Mouse (Mus musculus) lung, postnatal 0 days (tissue): ENCODE data around the gene Lpp.
A peak's percentile ranks its signal among the peaks of the same experiment; 100 is the strongest.

Experiments used
- CTCF ChIP-seq: IDR thresholded peaks from 2 replicates; pipeline ENCODE4 v1.5.1; 2016; ENCODE audit warnings: antibody characterized with exemption, mild to moderate bottlenecking
- EP300 ChIP-seq: IDR thresholded peaks from 2 replicates; pipeline ENCODE4 v1.6.1; 2016; ENCODE audit warnings: antibody characterized with exemption, mild to moderate bottlenecking, control low read depth

DNA sequence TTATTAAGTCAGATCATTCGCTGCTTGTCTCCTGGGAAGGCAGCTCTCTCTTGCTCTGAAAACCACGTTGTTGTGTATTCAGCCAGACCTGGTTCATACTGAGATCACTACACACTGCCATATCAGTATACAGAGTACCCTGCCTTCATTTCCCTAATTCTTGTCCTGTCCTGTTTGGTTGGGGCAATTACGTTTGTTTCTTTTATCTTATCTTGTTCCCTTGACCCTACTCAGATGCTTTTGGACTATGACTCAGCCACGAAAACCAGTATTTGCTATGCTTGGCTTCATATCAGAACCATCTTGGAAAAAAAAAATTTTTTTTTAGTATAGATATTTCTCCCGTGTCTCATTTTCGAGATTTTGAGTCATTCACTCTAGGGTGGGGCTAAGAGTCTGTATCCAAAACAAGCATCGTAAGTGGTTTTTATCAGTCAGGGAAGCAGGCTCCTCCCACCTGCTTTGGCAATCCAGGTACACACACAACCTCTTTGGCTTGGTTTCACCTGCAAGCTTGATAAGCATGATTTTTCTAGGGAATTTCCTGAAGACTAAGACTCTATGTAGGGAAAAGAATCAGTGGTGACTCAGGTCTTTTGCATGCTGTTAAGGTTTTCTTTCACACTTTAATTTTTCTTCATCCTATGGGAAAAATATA, 29.1 kb upstream of the Lpp start:
- TF ChIP-seq CTCF (no peak), EP300 (peak; percentile 55; the same call in 1 of the 2 replicates)
